Mouse (Mus musculus) limb, embryonic 11.5 days (tissue): ENCODE results near the gene Spata21. TPM values are rescaled to one million over a fixed set of nuclear protein-coding genes. Genes with fewer than 3 reads are reported as not detected.

Source experiments
- ATAC-seq: fragments of 200-750 bp; cut with Nextera tagmentation; 2 replicates; pipeline ENCODE4 v1.8.0; 2017; ENCODE audit warnings: low read depth; ENCODE audit not compliant: insufficient number of reproducible peaks, low FRiP score, low TSS enrichment
- DNase-seq: peaks from one replicate; pipeline ENCODE4 v3.0.0-alpha.2; 2015; ENCODE audit warnings: low spot score
- H3K27ac ChIP-seq: fragments of 300-500 bp; sonication (generic); replicated peaks from 2 replicates; pipeline ENCODE4 v1.5.1; 2014; ENCODE audit warnings: low read depth, mild to moderate bottlenecking, low read length
- H3K27me3 ChIP-seq: fragments of 300-500 bp; sonication (generic); 2 replicates; pipeline ENCODE4 v1.6.1; 2014; ENCODE audit warnings: mild to moderate bottlenecking, low read length, mixed read lengths; ENCODE audit not compliant: control insufficient read depth, insufficient read depth
- H3K36me3 ChIP-seq: fragments of 300-500 bp; sonication (generic); 2 replicates; pipeline ENCODE4 v1.6.1; 2014; ENCODE audit warnings: mild to moderate bottlenecking, low read length, moderate library complexity, mixed read lengths; ENCODE audit not compliant: control insufficient read depth, insufficient read depth
- H3K4me1 ChIP-seq: fragments of 300-500 bp; sonication (generic); 2 replicates; pipeline ENCODE4 v1.6.1; 2014; ENCODE audit warnings: low read length, mixed read lengths; ENCODE audit not compliant: control insufficient read depth, insufficient read depth
- H3K4me2 ChIP-seq: fragments of 300-500 bp; sonication (generic); 2 replicates; pipeline ENCODE4 v1.6.1; 2014; ENCODE audit warnings: low read depth, mild to moderate bottlenecking, moderate library complexity; ENCODE audit not compliant: severe bottlenecking
- H3K4me3 ChIP-seq: fragments of 300-500 bp; sonication (generic); 2 replicates; pipeline ENCODE4 v1.5.1; 2014; ENCODE audit warnings: low read depth, low read length
- H3K9ac ChIP-seq: fragments of 300-500 bp; sonication (generic); 2 replicates; pipeline ENCODE4 v1.6.1; 2014; ENCODE audit warnings: mild to moderate bottlenecking, low read length
- H3K9me3 ChIP-seq: fragments of 300-500 bp; sonication (generic); 2 replicates; pipeline ENCODE4 v1.6.1; 2016; ENCODE audit warnings: low read length; ENCODE audit not compliant: control insufficient read depth
- WGBS: fragments of 180-500 bp; shearing (Covaris S2); extraction: QIAGEN DNeasy Blood & Tissue Kit; methylation state at CpG from one replicate; pipeline ENCODE4 v1.1.7; 2014; 5-methylcytosine and 5-hydroxymethylcytosine counted together
- polyA plus RNA-seq: library from polyadenylated mRNA; unstranded; fragments of >200 nt; fragmentation: Nextera tagmentation; extraction: Ambion mirVana; gene quantifications from 2 replicates; pipeline ENCODE4 v1.2.1, GENCODE M21; 2014

The Spata21 gene
- polyA plus RNA-seq, 1 experiment from 2014 or later: 0.32 TPM

- no peak for ATAC-seq
- Histone ChIP-seq H3K9ac (no peak overlapping the region), H3K27ac (no peak overlapping the region), H3K4me2 (no peak overlapping the region), H3K9me3 (no peaks in the 10 kb centered on the region), H3K4me1 (peaks cover 8% of the 10 kb centered on the region), H3K27me3 (no peaks in the 10 kb centered on the region), H3K36me3 (no peaks in the 10 kb centered on the region), H3K4me3 (no peak overlapping the region)
- DNase-seq: no peak
- 85% methylated on average over 4 of the region's 4 CpGs for WGBS
Observed at GRCm38 (mm10) chr4:141160193-141160592, 72.1 kb downstream of the Spata21 start.

GRCm38 (mm10) chr4:141161699-141162208 lies 73.6 kb downstream of the Spata21 start:
- Histone ChIP-seq H3K4me3 (no peak overlapping the region), H3K4me1 (peaks cover 8% of the 10 kb centered on the region), H3K9me3 (no peaks in the 10 kb centered on the region), H3K4me2 (no peak overlapping the region), H3K27ac (no peak overlapping the region), H3K36me3 (no peaks in the 10 kb centered on the region), H3K9ac (no peak overlapping the region), H3K27me3 (no peaks in the 10 kb centered on the region)
- ATAC-seq (no peak), DNase-seq (no peak)
- WGBS: 96% methylated on average over 6 of the region's 6 CpGs

Other genes with a start within 250 kb of the Spata21 start
- gene Padi1, start 242.6 kb upstream of the Spata21 start, polyA plus RNA-seq: 0.28 and 0.44 TPM in 2 replicates
- gene Padi2, start 182.0 kb upstream of the Spata21 start, polyA plus RNA-seq: 0.17 and 0.35 TPM in 2 replicates
- 403 and 421 TPM in 2 replicates for gene Sdhb, start 127.1 kb upstream of the Spata21 start, polyA plus RNA-seq
- gene Atp13a2, start 101.5 kb upstream of the Spata21 start, polyA plus RNA-seq: 27.8 and 28.7 TPM in 2 replicates
- 485 and 517 TPM in 2 replicates for gene Mfap2, start 77.9 kb upstream of the Spata21 start, polyA plus RNA-seq
- 8.7 and 9.0 TPM in 2 replicates for gene Crocc, start 27.8 kb upstream of the Spata21 start, polyA plus RNA-seq
- gene Necap2, start 10.0 kb upstream of the Spata21 start, polyA plus RNA-seq: 65.0 and 71.0 TPM in 2 replicates
- 30.5 and 39.1 TPM in 2 replicates for gene Szrd1, start 51.4 kb downstream of the Spata21 start, polyA plus RNA-seq
- gene Fbxo42, start 59.6 kb downstream of the Spata21 start, polyA plus RNA-seq: 30.4 and 36.6 TPM in 2 replicates
- gene Rsg1, start 125.6 kb downstream of the Spata21 start, polyA plus RNA-seq: 5.3 and 8.7 TPM in 2 replicates
- gene Arhgef19, start 151.2 kb downstream of the Spata21 start, polyA plus RNA-seq: 4.6 and 5.2 TPM in 2 replicates
- 2.2 and 2.4 TPM in 2 replicates for gene Epha2, start 212.9 kb downstream of the Spata21 start, polyA plus RNA-seq